Mouse (Mus musculus): ENCODE measurements around the gene Tmem51.

DNA sequence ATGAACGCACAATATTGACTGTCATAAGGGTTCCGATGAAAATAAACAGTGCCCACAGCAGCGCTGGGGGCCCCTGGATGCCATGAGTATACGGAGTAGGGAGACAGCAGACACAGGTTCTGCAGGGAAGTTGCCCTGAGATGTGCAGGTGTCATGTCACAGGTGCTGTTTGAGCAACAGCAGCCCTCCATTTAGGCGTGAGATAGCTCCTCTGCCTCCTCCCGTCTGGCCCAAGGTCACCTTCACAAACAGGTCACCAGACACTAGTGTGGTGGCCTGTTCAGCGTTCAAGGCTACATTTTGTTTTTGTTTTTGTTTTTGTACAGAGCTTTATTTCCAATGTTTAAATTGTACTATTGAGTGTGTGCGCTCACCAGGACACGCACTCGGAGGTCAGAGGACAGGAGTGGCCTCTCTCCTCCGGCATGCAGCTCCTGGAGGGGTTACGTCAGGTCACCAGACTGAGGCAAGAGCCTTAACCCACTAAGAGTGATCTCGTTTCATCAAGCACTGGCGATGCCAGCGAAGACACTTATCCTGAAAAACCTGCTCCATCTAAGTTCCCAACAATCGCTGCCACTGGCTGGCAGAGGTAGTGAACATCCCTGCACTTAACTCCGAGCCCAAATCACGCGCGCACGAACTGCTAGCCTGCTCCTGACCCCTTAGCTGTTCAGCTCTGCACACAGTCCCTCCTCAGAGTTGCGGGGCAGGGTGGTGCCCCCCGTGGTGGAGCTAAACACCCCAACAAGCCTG is 22.4 kb downstream of the Tmem51 start:
- TF ChIP-seq CHD2 (IDR thresholded peaks at IDR 0.05; ENCODE audit: low read depth, low read length): no peak
- no peak for TF ChIP-seq MAFK (IDR thresholded peaks at IDR 0.05; ENCODE audit: insufficient read depth, low read depth, low read length)
- no peak for TF ChIP-seq HCFC1 (IDR thresholded peaks at IDR 0.05; ENCODE audit: borderline replicate concordance, insufficient read depth, low read length)
- TF ChIP-seq ZNF384 (IDR thresholded peaks at IDR 0.05; ENCODE audit: low read depth, low read length): no peak
- TF ChIP-seq ZC3H11A (IDR thresholded peaks at IDR 0.05; ENCODE audit: borderline replicate concordance, low read depth, low read length): no peak
